Mouse (Mus musculus) megakaryocyte, embryonic 14.5 days (primary cell): ENCODE results near the gene Slc43a3.

Experiments used
- FLI1 ChIP-seq: IDR thresholded peaks from 2 replicates; pipeline ENCODE4 v1.6.1; 2012; ENCODE audit warnings: low read length, inconsistent platforms, mixed read lengths
- GATA1 ChIP-seq: IDR thresholded peaks from 3 replicates; pipeline ENCODE4 v1.6.1; 2012; ENCODE audit warnings: mixed read lengths, low read length, inconsistent platforms, borderline replicate concordance

- no peak for TF ChIP-seq GATA1
- TF ChIP-seq FLI1: no peak
Measured at GRCm38 (mm10) chr2:85001497-85001896, 65.1 kb downstream of the Slc43a3 start.
